31 mouse cellular contexts compared by ENCODE assay signal in the genomic region with DNA sequence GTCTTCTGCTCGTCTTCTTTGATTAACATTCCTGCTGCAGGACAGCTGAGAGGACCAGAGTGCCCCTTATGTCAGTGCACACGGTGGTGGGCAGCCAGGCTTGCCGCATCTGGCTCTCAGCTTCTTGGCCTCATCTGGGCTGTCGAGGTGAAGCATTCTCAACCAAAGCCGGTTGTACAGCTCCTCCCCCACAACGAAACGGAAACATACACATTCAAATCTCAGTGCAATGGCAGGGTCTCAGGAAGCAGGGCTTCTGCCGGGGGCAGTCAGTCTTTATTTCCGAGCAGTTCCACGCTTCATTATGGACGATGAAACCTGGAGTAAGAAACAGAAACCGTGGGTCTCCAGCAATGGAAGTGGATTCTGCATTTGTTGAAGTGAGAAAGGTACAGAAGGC. TPM values are rescaled to one million over a fixed set of nuclear protein-coding genes. Genes with fewer than 3 reads are reported as not detected.
A peak's percentile ranks its signal among the peaks of the same experiment; 100 is the strongest.
DNase-seq lines count a peak whose midpoint lies in the region; ATAC-seq and TF ChIP-seq lines count a peak whose summit lies in the region.
"Had no signal": no experiment of that assay in that cellular context is flagged by ENCODE, and none has a peak within 500 bp of the region (broad histone marks: within the 10 kb centered on the region; RNA-seq: fewer than 3 reads in every experiment).

No protein-coding gene starts in this region.

- peak overlapping the region; percentile 3; the same call in 1 of the 2 replicates for H3K4me2 ChIP-seq in heart, embryonic 11.5 days
- H3K4me2 ChIP-seq in heart, postnatal 0 days (ENCODE audit: low read depth, low read length): peak overlapping the region; percentile 26; the same call in 1 of the 2 replicates
- H3K4me2 ChIP-seq in stomach, embryonic 14.5 days (replicated peaks; ENCODE audit: low read depth, low read length): no peak overlapping the region
- H3K4me2 ChIP-seq in stomach, postnatal 0 days (replicated peaks; ENCODE audit: low read depth): no peak overlapping the region
- H3K4me2 ChIP-seq: forebrain, embryonic 13.5 days; hindbrain, embryonic 12.5 days; midbrain, embryonic 12.5 days had no signal

- no peak for TF ChIP-seq EP300 in heart, adult 2 months (IDR thresholded peaks at IDR 0.05; ENCODE audit: insufficient read depth, low read depth, low read length)
- no peak for TF ChIP-seq EP300 in heart, postnatal 0 days (IDR thresholded peaks at IDR 0.05; ENCODE audit: low read depth)
- TF ChIP-seq EP300 in stomach, postnatal 0 days (optimal IDR thresholded peaks at IDR 0.05): no peak

- H3K9me3 ChIP-seq in heart, embryonic 11.5 days (replicated peaks; ENCODE audit: control insufficient read depth, low read length): no peaks in the 10 kb centered on the region
- H3K9me3 ChIP-seq in heart, postnatal 0 days (replicated peaks; ENCODE audit: control insufficient read depth, low read length): no peaks in the 10 kb centered on the region
- H3K9me3 ChIP-seq in stomach, embryonic 14.5 days (ENCODE audit: control insufficient read depth, low read depth, low read length): no peaks in the 10 kb centered on the region
- no peaks in the 10 kb centered on the region for H3K9me3 ChIP-seq in stomach, postnatal 0 days (ENCODE audit: control insufficient read depth, low read length)
- H3K9me3 ChIP-seq: forebrain, embryonic 13.5 days; G1E; hindbrain, embryonic 12.5 days; midbrain, embryonic 12.5 days had no signal

- WGBS in heart, embryonic 11.5 days (ENCODE audit: insufficient replicate concordance): 46% methylated on average over 12 of the region's 12 CpGs
- WGBS in heart, adult 2 months: 42% methylated on average over 12 of the region's 12 CpGs
- WGBS in heart, postnatal 0 days: 22% methylated on average over 12 of the region's 12 CpGs
- 50% methylated on average over 12 of the region's 12 CpGs for WGBS in stomach, embryonic 14.5 days
- 68% methylated on average over 12 of the region's 12 CpGs for WGBS in stomach, postnatal 0 days

- no peak overlapping the region for H3K4me3 ChIP-seq in heart, embryonic 11.5 days (ENCODE audit: low read depth, low read length)
- no peak overlapping the region for H3K4me3 ChIP-seq in heart, adult 2 months
- no peak overlapping the region for H3K4me3 ChIP-seq in heart, postnatal 0 days (ENCODE audit: low read depth, low read length)
- no peak overlapping the region for H3K4me3 ChIP-seq in stomach, embryonic 14.5 days (ENCODE audit: low read depth, low read length)
- H3K4me3 ChIP-seq in stomach, postnatal 0 days (ENCODE audit: low read depth, low read length): no peak overlapping the region
- H3K4me3 ChIP-seq in gastrocnemius, adult 2 months: no peak overlapping the region
- H3K4me3 ChIP-seq: forebrain, embryonic 13.5 days; hindbrain, embryonic 12.5 days; midbrain, embryonic 12.5 days had no signal

- 0 out of 2 replicates have a peak, but pooled peaks cover 5% of the 10 kb centered on the region for H3K36me3 ChIP-seq in heart, embryonic 11.5 days (ENCODE audit: control insufficient read depth, insufficient read depth, low read length)
- H3K36me3 ChIP-seq in heart, adult 2 months (ENCODE audit: control insufficient read depth, insufficient read depth, low read length): no peaks in the 10 kb centered on the region; the same call in 1 of the 2 replicates
- H3K36me3 ChIP-seq in heart, postnatal 0 days (replicated peaks; ENCODE audit: control insufficient read depth, insufficient read depth, low read length): peaks cover 40% of the 10 kb centered on the region
- H3K36me3 ChIP-seq in stomach, embryonic 14.5 days (ENCODE audit: control insufficient read depth, insufficient read depth, low read length): no peaks in the 10 kb centered on the region
- H3K36me3 ChIP-seq in stomach, postnatal 0 days (ENCODE audit: control insufficient read depth, insufficient read depth, low read length): no peaks in the 10 kb centered on the region
- H3K36me3 ChIP-seq: G1E; hindbrain, embryonic 12.5 days; midbrain, embryonic 12.5 days had no signal

- peaks cover 28% of the 10 kb centered on the region for H3K4me1 ChIP-seq in heart, embryonic 11.5 days (ENCODE audit: control insufficient read depth, insufficient read depth, low read length)
- no peaks in the 10 kb centered on the region for H3K4me1 ChIP-seq in heart, adult 2 months (ENCODE audit: control insufficient read depth, insufficient read depth, low read length)
- peaks cover 25% of the 10 kb centered on the region for H3K4me1 ChIP-seq in heart, postnatal 0 days (ENCODE audit: control insufficient read depth, insufficient read depth)
- peaks cover 32% of the 10 kb centered on the region for H3K4me1 ChIP-seq in stomach, embryonic 14.5 days (ENCODE audit: control insufficient read depth, insufficient read depth, low read length)
- no peaks in the 10 kb centered on the region for H3K4me1 ChIP-seq in stomach, postnatal 0 days (replicated peaks; ENCODE audit: control insufficient read depth, insufficient read depth)

- TF ChIP-seq POLR2A in heart, adult 2 months (IDR thresholded peaks at IDR 0.05; ENCODE audit: insufficient read depth, low read depth, low read length): no peak

- DNase-seq in heart, adult 2 months: no peak
- DNase-seq in heart, postnatal 0 days (ENCODE audit: low spot score): no peak
- DNase-seq in heart, postnatal 36 days: no peak
- DNase-seq in stomach, postnatal 0 days (ENCODE audit: low spot score): no peak
- no peak for DNase-seq in gastrocnemius, adult 2 months
- DNase-seq: adrenal gland, postnatal 36 days; cerebellum, adult 9-10 months; kidney, adult 18-20 months; layer of hippocampus, adult 9-11 months; lung, postnatal 14 days; thymus, postnatal 25 days had no signal

- no peaks in the 10 kb centered on the region for H3K27me3 ChIP-seq in heart, embryonic 11.5 days (ENCODE audit: control insufficient read depth, insufficient read depth, low read length)
- H3K27me3 ChIP-seq in heart, adult 2 months (ENCODE audit: control insufficient read depth, insufficient read depth, low read length): no peaks in the 10 kb centered on the region
- H3K27me3 ChIP-seq in heart, postnatal 0 days (ENCODE audit: control insufficient read depth, insufficient read depth, low read length): no peaks in the 10 kb centered on the region
- no peaks in the 10 kb centered on the region for H3K27me3 ChIP-seq in stomach, embryonic 14.5 days (ENCODE audit: control insufficient read depth, insufficient read depth, low read length)
- H3K27me3 ChIP-seq in stomach, postnatal 0 days (ENCODE audit: control insufficient read depth, insufficient read depth, low read length): no peaks in the 10 kb centered on the region
- H3K27me3 ChIP-seq: forebrain, embryonic 13.5 days; hindbrain, embryonic 12.5 days; midbrain, embryonic 12.5 days; Patski had no signal

- no peak for ATAC-seq in heart, embryonic 11.5 days (replicated peaks; ENCODE audit: insufficient number of reproducible peaks, low FRiP score, low TSS enrichment)
- no peak for ATAC-seq in heart, postnatal 0 days (ENCODE audit: insufficient read depth, low read depth)
- no peak for ATAC-seq in stomach, embryonic 14.5 days (ENCODE audit: insufficient number of reproducible peaks, insufficient read depth, low FRiP score, low read depth)
- no peak for ATAC-seq in stomach, postnatal 0 days (ENCODE audit: low FRiP score, low TSS enrichment)
- ATAC-seq: forebrain, embryonic 13.5 days; Patski had no signal

- H3K9ac ChIP-seq in heart, embryonic 11.5 days (ENCODE audit: low read depth, low read length): no peak overlapping the region
- no peak overlapping the region for H3K9ac ChIP-seq in heart, adult 2 months (ENCODE audit: low read depth, low read length)
- no peak overlapping the region for H3K9ac ChIP-seq in heart, postnatal 0 days (replicated peaks; ENCODE audit: low read depth, low read length)
- no peak overlapping the region for H3K9ac ChIP-seq in stomach, embryonic 14.5 days (replicated peaks; ENCODE audit: low read depth, low read length)
- no peak overlapping the region for H3K9ac ChIP-seq in stomach, postnatal 0 days (ENCODE audit: low read length)
- H3K9ac ChIP-seq: forebrain, embryonic 13.5 days; hindbrain, embryonic 12.5 days; midbrain, embryonic 12.5 days had no signal

- TF ChIP-seq CTCF in heart, adult 2 months (IDR thresholded peaks at IDR 0.05): no peak
- TF ChIP-seq CTCF in heart, postnatal 0 days (IDR thresholded peaks at IDR 0.05; ENCODE audit: low read depth): no peak
- no peak for TF ChIP-seq CTCF in stomach, postnatal 0 days (IDR thresholded peaks at IDR 0.05; ENCODE audit: low read depth)
- TF ChIP-seq CTCF in gastrocnemius, adult 2 months (IDR thresholded peaks at IDR 0.05): no peak

- H3K27ac ChIP-seq in heart, embryonic 11.5 days (ENCODE audit: low read depth, low read length): peak overlapping the region; percentile 24; the same call in 1 of the 2 replicates
- no peak overlapping the region for H3K27ac ChIP-seq in heart, adult 2 months
- no peak overlapping the region for H3K27ac ChIP-seq in heart, postnatal 0 days (ENCODE audit: low read depth)
- peak overlapping the region; percentile 71; the same call in 1 of the 2 replicates for H3K27ac ChIP-seq in stomach, embryonic 14.5 days (ENCODE audit: low read length)
- H3K27ac ChIP-seq in stomach, postnatal 0 days (replicated peaks): no peak overlapping the region
- H3K27ac ChIP-seq in gastrocnemius, adult 2 months: no peak overlapping the region
- H3K27ac ChIP-seq: forebrain, embryonic 13.5 days; hindbrain, embryonic 12.5 days; midbrain, embryonic 12.5 days had no signal

- intact Hi-C loops in heart, adult 2 months (cut with DNase I): no loop called here
- intact Hi-C loops in heart, postnatal 36 days (cut with DNase I): no loop called here
- intact Hi-C loops in gastrocnemius, adult 2 months (cut with DNase I): no loop called here

- H3K79me2 ChIP-seq in heart, adult 2 months (replicated peaks; ENCODE audit: control insufficient read depth, insufficient read depth, low read length): no peaks in the 10 kb centered on the region

RNA-seq across cellular contexts. Expression of gene Ltv1, which starts 21.0 kb away (rescaled TPM):
- 60.0 and 65.2 TPM in 2 replicates for polyA plus RNA-seq in heart, embryonic 11.5 days (2014; fragmentation: Nextera tagmentation; extraction: Ambion mirVana)
- total RNA-seq in heart, adult 2 months (2021): 10 to 100 TPM; 22.8 to 22.9 TPM
- 11.5 and 16.8 TPM in 2 replicates for polyA plus RNA-seq in heart, adult 2 months (2012; rRNA removed)
- total RNA-seq in heart, postnatal 0 days (2014; rRNA removed; ENCODE audit: low replicate concordance): 16.2 and 28.3 TPM in 2 replicates
- polyA plus RNA-seq in heart, postnatal 0 days (2015; fragmentation: Nextera tagmentation; extraction: Ambion mirVana): 31.5 and 34.8 TPM in 2 replicates
- 10 to 100 TPM; 19.3 to 26.7 TPM for total RNA-seq in heart, postnatal 36 days (2021)
- polyA plus RNA-seq in stomach, embryonic 14.5 days (2014; fragmentation: Nextera tagmentation; extraction: Ambion mirVana): 75.6 and 80.2 TPM in 2 replicates
- 58.2 and 63.1 TPM in 2 replicates for polyA plus RNA-seq in stomach, postnatal 0 days (2015; fragmentation: Nextera tagmentation; extraction: Ambion mirVana)
- 10 to 100 TPM; 27.3 to 31.0 TPM for total RNA-seq in gastrocnemius, adult 2 months (2021)

RNA-seq across cellular contexts. Expression of gene Zc2hc1b, which starts 36.1 kb away (rescaled TPM):
- not detected in 2 replicates for polyA plus RNA-seq in heart, embryonic 11.5 days (2014; fragmentation: Nextera tagmentation; extraction: Ambion mirVana)
- not detected for total RNA-seq in heart, adult 2 months (2021)
- polyA plus RNA-seq in heart, adult 2 months (2012; rRNA removed): not detected in 2 replicates
- total RNA-seq in heart, postnatal 0 days (2014; rRNA removed; ENCODE audit: low replicate concordance): not detected in 2 replicates
- polyA plus RNA-seq in heart, postnatal 0 days (2015; fragmentation: Nextera tagmentation; extraction: Ambion mirVana): not detected in 2 replicates
- not detected for total RNA-seq in heart, postnatal 36 days (2021)
- polyA plus RNA-seq in stomach, embryonic 14.5 days (2014; fragmentation: Nextera tagmentation; extraction: Ambion mirVana): not detected in 2 replicates
- not detected in 2 replicates for polyA plus RNA-seq in stomach, postnatal 0 days (2015; fragmentation: Nextera tagmentation; extraction: Ambion mirVana)
- total RNA-seq in gastrocnemius, adult 2 months (2021): not detected
- total RNA-seq: adrenal gland, adult 18-20 months; adrenal gland, postnatal 36 days; common myeloid progenitor, adult 5-6 weeks; G1E; gastrocnemius, adult 18-20 months; gastrocnemius, postnatal 4 days; left cerebral cortex, adult 18-20 months; left cerebral cortex, postnatal 36 days; megakaryocyte progenitor cell, adult 5-6 weeks; monocyte, adult 5-6 weeks; neutrophil, adult 5-6 weeks had no signal
- polyA plus RNA-seq: forebrain, embryonic 13.5 days; G1E; hindbrain, embryonic 12.5 days; kidney, embryonic 16.5 days; large intestine, adult 2 months; limb, embryonic 14.5 days; liver, embryonic 16.5 days; midbrain, embryonic 12.5 days; Patski had no signal

Comparison
In these comparisons a context has a peak if more than half of its experiments do, and no peak if none do; other contexts are left out.
1. H3K27ac ChIP-seq: peak in heart, embryonic 11.5 days (single experiment) and stomach, embryonic 14.5 days (single experiment); none in heart, adult 2 months (single experiment), heart, postnatal 0 days (single experiment), stomach, postnatal 0 days (single experiment) and gastrocnemius, adult 2 months (single experiment).
2. H3K4me2 ChIP-seq: peak in heart, embryonic 11.5 days (single experiment) and heart, postnatal 0 days (single experiment); none in stomach, embryonic 14.5 days (single experiment) and stomach, postnatal 0 days (single experiment).